Comparison of ENCODE assay signal across 12 mouse cellular contexts in the genomic region with DNA sequence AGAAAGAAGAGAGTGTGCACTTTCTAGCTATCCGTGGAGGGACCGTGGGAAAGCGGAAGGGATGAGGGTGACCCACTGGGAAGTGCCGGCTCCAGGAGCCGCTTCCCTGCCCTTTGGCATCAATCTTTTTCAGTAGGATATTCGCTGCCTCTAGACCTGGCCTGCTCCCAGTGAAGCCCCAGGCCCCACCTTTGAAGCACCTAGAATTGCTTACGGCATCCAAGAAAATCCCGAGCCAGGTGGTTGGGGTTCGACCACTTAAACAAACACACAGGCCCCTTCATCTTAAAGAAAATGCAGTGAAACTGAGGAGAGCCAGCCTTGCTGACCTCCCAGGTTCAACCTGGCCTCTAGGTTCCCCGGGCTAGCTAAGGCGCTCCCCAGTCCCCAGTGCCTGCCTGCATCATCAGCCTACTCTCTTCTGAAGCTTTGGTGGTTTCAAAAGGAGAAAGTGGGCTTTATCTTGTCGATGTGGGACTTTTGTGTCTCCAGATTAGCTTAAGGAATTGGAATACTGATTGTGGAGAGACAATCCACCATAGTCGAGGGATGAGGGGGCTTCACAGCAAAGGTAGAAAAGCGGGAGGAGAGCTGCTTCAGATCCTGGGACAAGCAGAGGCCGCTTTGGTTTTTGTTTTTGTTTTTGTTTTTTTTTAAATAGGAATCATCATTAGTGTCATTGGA. TPM values are rescaled to one million over a fixed set of nuclear protein-coding genes. Genes with fewer than 3 reads are reported as not detected.
DNase-seq lines count a peak whose midpoint lies in the region; ATAC-seq lines count a peak whose summit lies in the region.
"Had no signal": no experiment of that assay in that cellular context is flagged by ENCODE, and none has a peak within 500 bp of the region (broad histone marks: within the 10 kb centered on the region; RNA-seq: fewer than 3 reads in every experiment).

No protein-coding gene starts in this region.

- 7% methylated on average over 15 of the region's 15 CpGs for WGBS in heart, embryonic 11.5 days (ENCODE audit: insufficient replicate concordance)
- 1% methylated on average over 15 of the region's 15 CpGs for WGBS in hindbrain, embryonic 13.5 days
- WGBS in midbrain, embryonic 10.5 days: 1% methylated on average over 15 of the region's 15 CpGs

- ATAC-seq in heart, embryonic 11.5 days (replicated peaks; ENCODE audit: insufficient number of reproducible peaks, low FRiP score, low TSS enrichment): no peak
- ATAC-seq in hindbrain, embryonic 13.5 days (ENCODE audit: low FRiP score): no peak
- ATAC-seq in activated CD4-positive, CD25-positive, alpha-beta regulatory T cell, adult 4 months: no peak

- H3K4me2 ChIP-seq in heart, embryonic 11.5 days: peak overlapping the region; percentile 90
- peak overlapping the region; percentile 61 for H3K4me2 ChIP-seq in hindbrain, embryonic 13.5 days

- no peaks in the 10 kb centered on the region for H3K36me3 ChIP-seq in heart, embryonic 11.5 days (ENCODE audit: control insufficient read depth, insufficient read depth, low read length)
- H3K36me3 ChIP-seq in hindbrain, embryonic 13.5 days: no peaks in the 10 kb centered on the region
- no peaks in the 10 kb centered on the region for H3K36me3 ChIP-seq in midbrain, embryonic 10.5 days

- intact Hi-C loops in heart, postnatal 10 days (cut with DNase I): no loop called here

- H3K9ac ChIP-seq in heart, embryonic 11.5 days (ENCODE audit: low read depth, low read length): no peak overlapping the region
- peak overlapping the region; percentile 66 for H3K9ac ChIP-seq in hindbrain, embryonic 13.5 days

- DNase-seq in heart, postnatal 10 days: no peak
- peak; percentile 25 for DNase-seq in ZHBTc4 (ENCODE audit: low read depth, low spot score)
- no peak for DNase-seq in midbrain, embryonic 10.5 days (ENCODE audit: low spot score)
- DNase-seq in T-cell, adult 2 months (ENCODE audit: low spot score): no peak
- DNase-seq in ovary, postnatal 10 days (ENCODE audit: low spot score): no peak
- DNase-seq: lung, postnatal 36 days; right cerebral cortex, postnatal 14 days; thymus, postnatal 4 days had no signal

- H3K4me1 ChIP-seq in heart, embryonic 11.5 days (ENCODE audit: control insufficient read depth, insufficient read depth, low read length): peaks cover 21% of the 10 kb centered on the region; the same call in 1 of the 2 replicates
- H3K4me1 ChIP-seq in hindbrain, embryonic 13.5 days (replicated peaks): peaks cover 29% of the 10 kb centered on the region
- H3K4me1 ChIP-seq in midbrain, embryonic 10.5 days: peaks cover 60% of the 10 kb centered on the region

- no peak overlapping the region for H3K27ac ChIP-seq in heart, embryonic 11.5 days (ENCODE audit: low read depth, low read length)
- peak overlapping the region; percentile 78 for H3K27ac ChIP-seq in hindbrain, embryonic 13.5 days
- H3K27ac ChIP-seq in midbrain, embryonic 10.5 days (replicated peaks): no peak overlapping the region

- H3K9me3 ChIP-seq in heart, embryonic 11.5 days (replicated peaks; ENCODE audit: control insufficient read depth, low read length): no peaks in the 10 kb centered on the region
- H3K9me3 ChIP-seq in hindbrain, embryonic 13.5 days: no peaks in the 10 kb centered on the region
- H3K9me3 ChIP-seq in midbrain, embryonic 10.5 days (replicated peaks): no peaks in the 10 kb centered on the region

- H3K27me3 ChIP-seq in heart, embryonic 11.5 days (ENCODE audit: control insufficient read depth, insufficient read depth, low read length): peaks cover 83% of the 10 kb centered on the region
- H3K27me3 ChIP-seq in hindbrain, embryonic 13.5 days: peaks cover 96% of the 10 kb centered on the region
- peaks cover 100% of the 10 kb centered on the region for H3K27me3 ChIP-seq in midbrain, embryonic 10.5 days (ENCODE audit: low read depth, poor library complexity, severe bottlenecking)

- peak overlapping the region; percentile 59 for H3K4me3 ChIP-seq in heart, embryonic 11.5 days (ENCODE audit: low read depth, low read length)
- H3K4me3 ChIP-seq in hindbrain, embryonic 13.5 days: peak overlapping the region; percentile 41
- H3K4me3 ChIP-seq in midbrain, embryonic 10.5 days: peak overlapping the region; percentile 55

RNA-seq across cellular contexts. Expression of a gene that starts 3.6 kb away (rescaled TPM):
- 1.2 TPM in 1 of 2 replicates, not detected in the other for polyA plus RNA-seq in heart, embryonic 11.5 days (2014; fragmentation: Nextera tagmentation; extraction: Ambion mirVana)
- not detected for total RNA-seq in heart, postnatal 10 days (2021)
- 1.1 and 2.5 TPM in 2 replicates for polyA plus RNA-seq in hindbrain, embryonic 13.5 days (2015; fragmentation: Nextera tagmentation; extraction: Ambion mirVana)
- polyA plus RNA-seq in midbrain, embryonic 10.5 days (2016; fragmentation: Nextera tagmentation; extraction: Ambion mirVana): 0.31 and 1.1 TPM in 2 replicates
- under 1 TPM in 1 of 2 experiments, not detected in 1; 0.87 TPM for polyA plus RNA-seq in activated CD4-positive, CD25-positive, alpha-beta regulatory T cell, adult 4 months (2017; shearing (Covaris generic))
- total RNA-seq: granulocyte monocyte progenitor cell, adult 5-6 weeks had no signal

RNA-seq across cellular contexts. Expression of a gene that starts 4.7 kb away (rescaled TPM):
- polyA plus RNA-seq in heart, embryonic 11.5 days (2014; fragmentation: Nextera tagmentation; extraction: Ambion mirVana): 0.51 and 0.89 TPM in 2 replicates
- not detected for total RNA-seq in heart, postnatal 10 days (2021)
- polyA plus RNA-seq in hindbrain, embryonic 13.5 days (2015; fragmentation: Nextera tagmentation; extraction: Ambion mirVana): 1.4 and 2.7 TPM in 2 replicates
- 0.47 and 1.2 TPM in 2 replicates for polyA plus RNA-seq in midbrain, embryonic 10.5 days (2016; fragmentation: Nextera tagmentation; extraction: Ambion mirVana)
- 1 to 10 TPM in 1 of 2 experiments, not detected in 1; 2.0 TPM for polyA plus RNA-seq in activated CD4-positive, CD25-positive, alpha-beta regulatory T cell, adult 4 months (2017; shearing (Covaris generic))
- total RNA-seq: granulocyte monocyte progenitor cell, adult 5-6 weeks had no signal

RNA-seq across cellular contexts. Expression of a gene that starts 5.2 kb away (rescaled TPM):
- 9.7 and 9.8 TPM in 2 replicates for polyA plus RNA-seq in heart, embryonic 11.5 days (2014; fragmentation: Nextera tagmentation; extraction: Ambion mirVana)
- under 1 TPM; 0.86 to 0.92 TPM for total RNA-seq in heart, postnatal 10 days (2021)
- 32.3 and 59.4 TPM in 2 replicates for polyA plus RNA-seq in hindbrain, embryonic 13.5 days (2015; fragmentation: Nextera tagmentation; extraction: Ambion mirVana)
- polyA plus RNA-seq in midbrain, embryonic 10.5 days (2016; fragmentation: Nextera tagmentation; extraction: Ambion mirVana): 10.5 and 28.2 TPM in 2 replicates
- polyA plus RNA-seq in activated CD4-positive, CD25-positive, alpha-beta regulatory T cell, adult 4 months (2017; shearing (Covaris generic)): 100 to 1,000 TPM; 120 to 138 TPM
- total RNA-seq: granulocyte monocyte progenitor cell, adult 5-6 weeks had no signal
